Mouse (Mus musculus) heart, adult 18-20 months (tissue): ENCODE measurements around the gene Rnf207. TPM values are rescaled to one million over a fixed set of nuclear protein-coding genes. Genes with fewer than 3 reads are reported as not detected.

Experiments used
- DNase-seq, 2 experiments: peaks; one replicate each; pipeline ENCODE4 v3.0.0; 2021 to 2022; ENCODE audit warnings: mixed read lengths in 1 of 2
- long read RNA-seq, 2 experiments: library from polyadenylated mRNA; stranded (forward); transcript quantifications; one replicate each; pipeline ENCODE4 v2.0.0; 2021
- total RNA-seq, 2 experiments: library from RNA; stranded (reverse); gene quantifications; 2 replicates each; pipeline ENCODE4 v1.2.3; 2021

Rnf207 gene
- total RNA-seq: 10 to 100 TPM; 38.8 to 46.0 TPM
- long read RNA-seq, experiment 1, partial matches to known transcripts: 5 of 22 reads
- long read RNA-seq, experiment 1, other reads (novel, unspliced or antisense): 13 of 22 reads
- long read RNA-seq, experiment 2, transcript Rnf207-201 (17 exons, 2,466 nt): major isoform, 6 of 24 reads
- long read RNA-seq, experiment 2, partial matches to known transcripts: 11 of 24 reads
- long read RNA-seq, experiment 2, other reads (novel, unspliced or antisense): 7 of 24 reads

DNA sequence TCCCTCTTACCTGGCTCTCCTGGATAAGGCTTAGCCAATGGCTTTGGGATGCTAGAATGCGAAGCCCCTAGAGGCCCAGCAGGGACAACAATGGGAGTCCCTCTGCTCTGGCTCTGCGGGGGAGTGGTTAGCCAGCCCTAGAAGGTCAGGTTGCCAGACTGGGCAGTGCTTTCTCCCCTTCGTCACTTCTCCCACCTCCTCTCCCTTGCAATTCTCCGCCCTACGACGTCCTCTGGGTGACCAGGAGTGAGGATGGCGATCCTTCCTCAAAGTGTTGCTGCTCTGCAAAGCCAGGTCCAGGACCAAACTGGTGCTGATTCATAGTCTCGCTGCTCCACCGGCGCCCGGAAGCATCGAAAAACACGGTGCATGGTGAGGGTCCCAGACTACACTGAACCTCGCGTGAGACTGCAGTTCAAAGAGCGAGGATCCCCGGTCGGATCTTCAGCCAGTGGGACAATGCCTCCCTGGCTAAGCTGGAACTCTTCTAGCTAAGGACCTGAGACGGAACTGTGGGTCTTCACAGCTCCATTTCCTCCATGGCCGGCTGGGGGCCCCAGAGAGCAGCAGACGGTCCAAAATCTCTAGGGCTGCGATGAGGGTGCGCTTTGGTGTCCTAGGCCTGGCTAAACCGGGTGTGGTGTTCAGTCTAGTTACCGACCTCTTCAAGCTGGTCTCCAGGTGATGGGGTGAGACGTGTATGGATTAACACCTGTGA is at the start of gene Rnf207:
Gene Rnf207 (minus strand): TSS at position 477 of the 718 bp plus-strand sequence.
- peak; percentile 68 to 83 for DNase-seq

DNA sequence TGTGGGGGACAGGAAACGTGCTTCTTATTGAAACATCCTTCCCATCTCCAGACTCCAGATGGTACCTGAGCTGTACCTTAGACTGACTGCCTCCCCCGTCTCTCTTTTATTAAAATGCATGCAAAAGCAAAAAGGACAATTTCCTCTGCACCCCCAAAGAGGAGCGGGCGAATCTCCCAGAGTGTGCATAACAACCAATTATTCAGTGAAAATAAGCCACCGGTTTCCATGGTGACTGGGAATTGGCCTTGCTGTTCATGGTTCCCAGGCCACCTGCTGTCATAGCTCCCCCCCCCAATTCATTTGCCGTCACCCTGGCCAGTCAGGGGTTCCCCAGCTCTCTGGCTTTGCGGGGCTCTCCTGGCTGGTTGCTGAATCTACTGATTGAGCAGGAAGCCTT is 46.4 kb upstream of the Rnf207 start:
- DNase-seq: no peak

DNA sequence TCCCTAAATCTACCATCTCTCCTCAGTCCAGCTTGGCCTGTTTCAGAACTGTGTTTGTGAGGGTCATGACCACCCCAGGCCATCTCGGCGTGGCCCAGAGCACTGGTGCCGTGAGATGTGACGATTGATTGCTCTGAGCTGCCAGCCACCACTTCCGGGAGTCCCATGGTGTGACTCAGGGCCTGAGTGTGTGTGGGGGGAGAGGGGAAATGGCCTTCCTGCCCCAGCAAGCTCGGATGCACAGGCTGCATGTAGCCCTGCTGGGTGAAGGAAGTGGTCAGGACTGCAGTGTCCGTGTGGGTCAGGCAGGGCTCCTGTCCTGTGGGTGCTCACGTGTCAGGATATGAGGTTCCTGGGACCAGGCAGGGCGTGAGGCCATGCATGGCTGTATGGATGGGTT is 43.4 kb upstream of the Rnf207 start:
- DNase-seq: no peak

DNA sequence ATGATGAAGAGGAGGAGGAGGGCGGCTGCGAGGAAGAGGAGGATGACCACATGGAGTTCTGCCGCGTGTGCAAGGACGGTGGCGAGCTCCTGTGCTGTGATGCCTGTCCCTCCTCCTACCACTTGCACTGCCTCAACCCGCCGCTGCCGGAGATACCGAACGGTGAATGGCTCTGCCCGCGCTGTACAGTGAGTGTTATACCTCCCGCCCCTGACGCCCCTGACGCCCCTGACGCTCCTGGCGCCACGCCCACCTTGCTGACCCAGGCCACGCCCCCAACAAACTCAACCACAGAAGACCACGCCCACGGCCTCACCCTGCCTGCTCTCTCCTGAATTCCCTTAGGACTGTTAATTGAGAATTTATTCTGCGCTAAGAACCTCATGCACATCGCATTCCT is 42.1 kb upstream of the Rnf207 start:
- DNase-seq: no peak

DNA sequence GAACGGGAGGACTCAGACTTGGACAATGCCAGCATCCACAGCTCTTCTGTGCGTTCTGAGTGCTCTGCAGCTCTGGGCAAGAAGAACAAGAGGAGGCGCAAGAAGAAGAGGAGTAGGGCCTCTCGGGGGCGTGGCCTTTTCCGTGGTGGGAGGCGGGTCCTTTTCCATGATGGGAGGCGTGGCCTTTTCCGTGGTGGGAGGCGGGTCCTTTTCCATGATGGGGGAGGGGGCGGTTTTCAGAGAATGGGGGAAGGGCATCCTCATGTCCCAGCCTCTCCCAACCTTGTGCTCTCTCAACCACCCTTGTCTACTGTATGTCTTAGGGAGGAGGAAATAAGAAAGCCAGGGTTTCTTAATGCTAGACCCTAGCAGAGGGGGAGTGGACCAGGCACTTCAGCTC is 40.9 kb upstream of the Rnf207 start:
- no peak for DNase-seq

DNA sequence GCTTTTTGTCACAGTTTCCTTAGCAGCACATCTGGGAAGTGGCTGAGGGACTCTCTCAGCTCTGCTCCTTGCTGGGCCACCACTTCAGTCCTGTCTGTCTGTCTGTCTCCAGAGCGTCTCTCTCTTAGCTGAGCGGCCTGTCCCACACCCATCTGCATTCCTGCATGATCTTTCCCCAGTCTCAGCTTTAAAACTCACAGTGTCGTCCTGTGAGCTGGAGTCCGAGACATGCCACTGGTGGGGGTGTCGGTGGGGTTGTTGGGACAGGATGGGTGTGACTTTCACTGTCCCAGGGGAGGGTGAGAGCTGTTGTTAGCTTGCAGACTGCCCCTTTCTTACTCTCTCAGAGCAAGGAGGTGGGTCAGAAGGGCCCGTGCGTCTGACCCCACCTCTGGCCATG is 36.9 kb upstream of the Rnf207 start:
- DNase-seq: no peak

DNA sequence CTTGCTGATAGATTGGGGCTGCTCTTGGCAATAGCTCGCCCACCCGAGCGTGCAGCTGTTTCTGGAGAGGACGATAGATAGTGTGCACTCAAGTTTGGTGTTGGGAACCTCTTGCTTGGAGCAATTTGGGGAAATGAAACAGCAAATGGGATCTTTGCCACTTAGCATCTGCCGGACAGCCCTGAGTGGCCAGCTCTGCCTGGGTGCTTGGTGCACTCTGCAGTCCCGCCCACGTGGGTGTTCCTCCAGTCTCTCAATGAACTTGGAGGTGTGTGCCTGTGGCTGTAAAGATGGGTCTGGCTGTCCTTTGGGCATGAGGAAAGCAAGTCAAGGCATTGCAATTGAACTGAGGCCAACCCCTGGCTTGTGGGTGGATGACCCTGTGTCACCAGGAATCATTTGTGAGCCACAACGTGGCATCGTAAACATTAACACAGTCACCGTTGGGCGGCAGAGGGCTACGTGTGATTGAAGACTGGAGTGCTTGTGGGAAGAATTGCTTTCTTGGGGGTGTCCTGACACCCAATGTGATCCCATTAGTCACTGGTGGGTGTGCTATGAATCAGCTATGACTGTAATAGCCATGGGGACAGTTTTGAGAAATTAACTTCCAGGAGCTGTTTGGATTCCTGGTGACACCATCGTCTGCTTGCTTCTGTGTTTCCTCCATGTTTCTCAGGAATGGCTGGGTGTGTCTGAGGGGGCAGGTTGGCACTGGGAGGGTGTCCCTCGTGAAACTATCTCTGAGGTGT is 35.3 kb upstream of the Rnf207 start:
- peak in 1 of 2 experiments; percentile 45 for DNase-seq

DNA sequence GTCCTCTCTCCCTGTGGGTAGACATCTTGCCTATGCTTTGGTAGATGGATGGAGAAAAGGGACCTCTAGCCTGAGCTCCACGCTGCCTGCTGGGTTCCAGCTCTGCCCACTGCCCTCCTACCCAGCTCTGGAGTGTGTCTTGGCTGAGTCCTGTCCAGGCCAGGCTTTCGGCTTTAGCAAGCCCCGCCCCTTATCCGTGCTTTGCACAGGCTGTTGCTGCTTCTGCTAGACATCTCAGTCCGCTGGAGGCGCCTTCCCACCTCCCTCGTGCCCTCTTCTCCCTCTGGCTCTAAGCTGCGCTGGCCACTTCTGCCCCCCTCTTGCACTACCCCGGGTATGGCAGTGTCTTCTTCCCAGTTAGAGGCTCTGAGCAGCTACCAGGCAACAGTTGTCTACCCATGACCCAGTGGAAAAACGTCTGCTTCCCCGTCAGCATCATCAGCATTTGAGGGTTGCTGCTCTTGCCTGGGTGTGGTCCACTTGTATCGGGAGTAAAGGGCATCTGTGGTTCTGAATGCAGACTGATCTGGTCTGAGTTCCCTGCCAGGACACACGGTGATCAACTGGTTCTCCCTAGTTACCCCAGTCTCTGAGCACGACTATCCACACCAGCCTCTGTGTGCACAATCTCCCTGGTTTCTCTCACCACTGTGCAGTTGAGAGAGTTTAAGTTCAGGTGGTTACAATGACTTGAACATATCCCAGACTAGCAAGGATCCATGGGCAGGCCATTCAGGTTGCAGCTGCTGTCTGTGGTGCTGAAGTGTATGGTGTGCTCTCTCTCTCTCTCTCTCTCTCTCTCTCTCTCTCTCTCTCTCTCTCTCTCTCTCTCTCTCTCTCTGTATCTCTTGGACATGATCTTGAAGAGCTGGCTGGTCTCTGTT is 32.9 kb upstream of the Rnf207 start:
- no peak for DNase-seq

DNA sequence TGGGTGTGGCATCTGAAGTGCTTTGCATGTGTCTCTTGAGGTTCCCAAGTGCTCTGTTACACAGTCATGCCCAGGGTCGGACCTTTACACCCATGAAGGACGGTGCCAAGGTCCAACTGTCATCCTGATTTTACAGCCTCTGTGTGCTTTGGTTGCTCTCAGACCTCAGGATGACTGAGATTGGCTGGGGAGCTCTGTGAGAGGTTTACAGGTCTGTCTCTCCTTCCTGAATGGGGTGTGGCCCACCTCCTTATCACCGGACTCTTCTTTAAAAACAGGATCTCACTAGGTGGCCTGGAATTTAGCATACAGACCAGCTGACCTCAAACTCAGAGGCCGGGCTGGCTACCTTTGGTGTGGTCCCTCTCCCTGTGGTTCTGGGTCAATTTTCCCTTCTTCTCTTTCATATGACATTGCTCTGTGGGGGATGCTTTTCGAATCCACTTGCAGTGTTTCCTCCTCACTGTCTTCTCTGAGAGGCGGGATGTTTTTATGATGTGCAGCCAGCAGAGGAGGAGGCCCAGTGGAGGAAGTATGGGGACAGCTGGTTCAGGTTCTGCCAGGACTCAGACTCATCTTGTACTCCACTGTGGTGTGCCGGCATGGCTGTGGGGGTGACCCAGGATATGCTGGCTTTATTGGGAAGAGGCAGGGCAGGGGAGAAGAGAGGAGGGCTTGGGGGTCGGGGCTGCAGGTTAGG is 32.1 kb upstream of the Rnf207 start:
- no peak for DNase-seq

DNA sequence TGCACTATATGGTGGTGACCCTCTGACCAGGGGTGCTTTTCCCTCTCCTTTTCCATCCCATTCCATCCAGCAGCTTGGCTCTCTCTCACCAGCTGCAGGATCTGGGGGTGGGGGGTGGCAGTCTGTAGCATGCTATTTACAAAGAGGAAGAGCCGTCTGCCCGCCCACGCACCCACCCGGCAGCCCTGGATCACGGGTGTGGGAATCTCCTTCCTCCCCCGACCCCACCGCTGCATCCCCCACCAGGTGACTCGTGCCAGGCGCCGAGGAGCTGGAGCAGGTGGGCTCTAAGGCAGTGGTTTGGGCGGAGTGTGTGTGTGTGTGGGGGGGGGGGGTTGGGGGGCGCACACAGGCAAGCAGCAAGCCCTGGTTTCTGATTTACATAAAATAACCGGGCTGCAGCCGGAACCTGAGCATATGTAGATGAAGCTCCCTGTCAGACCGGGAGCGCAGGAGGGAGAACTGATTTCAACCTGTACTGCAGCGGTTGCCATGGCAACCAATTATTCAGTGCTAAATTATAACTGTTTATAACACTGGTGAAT is 31.1 kb upstream of the Rnf207 start:
- no peak for DNase-seq

DNA sequence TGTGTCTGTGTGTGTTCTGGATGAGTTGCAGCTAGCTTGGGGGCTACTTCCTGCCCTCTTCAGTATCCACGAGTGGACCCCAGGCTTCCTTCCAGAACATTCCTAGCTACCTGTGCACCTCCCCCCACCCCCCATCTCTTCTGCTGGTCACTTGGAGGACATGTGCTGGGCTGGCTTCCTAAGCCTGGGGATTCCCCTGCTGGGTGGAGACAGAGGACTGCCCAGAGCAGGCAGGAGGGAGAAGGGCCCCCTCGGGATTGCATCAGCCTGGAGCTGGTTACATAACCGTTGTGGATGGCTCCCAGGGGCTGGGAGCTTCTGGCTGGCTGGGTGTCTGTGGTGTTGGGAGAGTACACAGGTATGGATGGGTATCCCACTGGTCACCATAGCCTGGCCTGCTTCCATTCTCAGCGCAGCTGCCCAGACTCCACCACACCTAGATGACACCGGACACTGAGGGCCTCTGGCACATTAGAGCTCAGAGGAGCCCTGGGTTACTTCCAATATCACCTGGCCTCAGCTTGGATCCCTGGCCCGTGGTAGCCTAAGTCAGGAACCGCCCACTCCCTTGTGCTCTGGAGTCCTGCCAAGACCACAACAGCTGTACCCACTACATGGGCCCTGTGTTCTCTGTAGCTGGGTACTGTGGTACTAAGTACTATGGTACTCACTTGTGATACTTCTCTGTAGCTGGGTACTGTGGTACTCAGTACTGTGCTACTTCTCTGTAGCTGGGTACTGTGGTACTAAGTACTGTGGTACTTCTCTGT is 26.5 kb upstream of the Rnf207 start:
- peak; percentile 63 to 79 for DNase-seq

DNA sequence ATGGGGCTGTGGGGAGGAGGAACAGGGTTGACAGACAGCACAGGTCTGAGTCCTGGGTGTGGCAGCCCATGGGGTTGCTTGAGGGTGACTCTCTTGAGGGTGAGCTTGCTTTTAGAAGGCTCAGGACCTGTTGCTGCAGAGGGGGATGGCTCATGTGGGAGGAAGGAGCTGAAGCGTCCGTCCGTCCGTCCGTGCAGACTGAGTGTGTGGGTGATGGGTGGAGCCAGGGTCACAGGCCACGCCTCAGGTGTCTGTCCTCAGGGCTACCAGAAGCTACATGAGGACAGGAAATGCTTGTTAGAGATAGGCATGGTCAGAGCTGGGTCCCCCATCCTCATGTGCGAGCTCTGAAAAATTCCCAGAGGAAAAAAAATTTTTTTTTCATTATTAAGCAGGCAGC is 25.9 kb upstream of the Rnf207 start:
- DNase-seq: no peak

DNA sequence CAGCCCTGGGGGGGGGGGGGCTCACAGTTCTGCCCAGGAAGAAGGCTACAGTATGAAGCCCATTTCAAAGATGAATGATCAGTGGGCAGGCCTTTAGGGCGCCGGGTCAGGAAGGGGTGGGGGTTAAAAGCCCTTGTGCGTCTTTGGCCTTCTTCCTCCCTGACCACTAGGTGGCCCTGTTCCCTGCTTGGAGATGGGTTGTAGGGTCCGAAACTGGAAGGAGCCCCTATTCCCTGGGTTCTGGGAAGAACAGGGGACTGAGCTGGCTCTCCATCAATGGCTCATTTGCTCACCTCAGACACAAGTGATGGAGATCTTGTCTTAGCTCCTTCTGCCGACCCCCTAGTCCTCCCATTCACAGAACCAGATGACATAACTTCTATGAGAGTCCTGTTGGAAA is 24.5 kb upstream of the Rnf207 start:
- DNase-seq: peak in 1 of 2 experiments; percentile 22

DNA sequence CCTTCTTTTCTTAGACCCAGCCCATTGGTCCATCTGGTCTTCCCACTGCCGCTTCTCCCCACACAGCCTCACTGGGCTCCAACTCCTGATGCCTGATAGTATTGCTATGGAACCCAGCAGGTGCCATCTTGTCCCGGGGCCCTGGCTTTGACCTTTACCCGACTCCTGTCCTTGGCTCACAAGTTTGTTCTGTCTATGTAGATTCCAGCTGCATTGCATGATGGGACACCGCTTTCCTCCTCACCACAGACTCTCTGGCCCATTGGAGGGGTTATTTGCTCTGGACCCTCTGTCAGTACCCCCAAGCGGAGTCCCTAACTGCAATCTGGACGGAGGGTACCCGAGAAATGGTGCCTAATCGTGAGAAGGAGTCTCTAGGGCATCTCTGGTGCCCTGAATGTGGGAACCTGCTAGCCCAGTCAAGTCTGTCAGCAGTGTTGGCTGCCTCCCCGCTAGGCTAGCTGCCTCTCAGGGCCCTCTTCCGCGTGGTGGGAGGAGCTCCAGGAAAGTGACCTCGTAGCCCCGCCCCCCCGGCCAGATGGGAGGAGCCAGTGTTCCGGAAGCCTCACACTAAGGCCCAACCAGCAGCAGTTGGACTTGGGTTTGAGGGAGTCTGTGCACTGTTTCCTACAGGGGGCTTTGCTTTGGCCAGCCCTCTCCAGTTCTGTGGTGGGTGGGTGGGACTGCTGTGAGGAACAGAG is 21.9 kb upstream of the Rnf207 start:
- DNase-seq: no peak

DNA sequence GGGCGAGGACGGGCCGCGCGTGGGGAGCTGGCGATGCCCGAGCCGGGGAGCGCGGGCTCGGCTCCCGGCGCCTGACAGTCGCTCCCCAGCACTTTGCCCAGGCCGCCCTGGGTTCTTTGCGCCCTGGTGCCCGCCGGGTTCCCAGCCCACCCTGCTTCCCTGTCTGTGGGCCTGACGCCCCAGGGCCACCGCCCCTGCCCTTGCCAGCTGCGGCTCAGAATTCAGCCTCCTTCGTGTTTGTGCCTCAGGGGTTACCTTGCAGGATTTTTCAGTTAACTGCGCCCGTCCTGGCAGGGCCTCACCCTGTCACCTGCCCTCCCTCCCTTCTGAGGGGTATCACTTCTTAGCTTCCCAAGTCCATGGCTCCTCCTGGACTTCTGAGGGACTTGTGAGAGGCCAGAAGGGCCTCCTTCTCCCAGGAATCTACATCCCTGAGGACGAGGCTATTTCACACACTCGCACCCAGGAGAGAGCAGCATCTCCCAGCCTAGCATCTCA is 20.5 kb upstream of the Rnf207 start:
- no peak for DNase-seq

DNA sequence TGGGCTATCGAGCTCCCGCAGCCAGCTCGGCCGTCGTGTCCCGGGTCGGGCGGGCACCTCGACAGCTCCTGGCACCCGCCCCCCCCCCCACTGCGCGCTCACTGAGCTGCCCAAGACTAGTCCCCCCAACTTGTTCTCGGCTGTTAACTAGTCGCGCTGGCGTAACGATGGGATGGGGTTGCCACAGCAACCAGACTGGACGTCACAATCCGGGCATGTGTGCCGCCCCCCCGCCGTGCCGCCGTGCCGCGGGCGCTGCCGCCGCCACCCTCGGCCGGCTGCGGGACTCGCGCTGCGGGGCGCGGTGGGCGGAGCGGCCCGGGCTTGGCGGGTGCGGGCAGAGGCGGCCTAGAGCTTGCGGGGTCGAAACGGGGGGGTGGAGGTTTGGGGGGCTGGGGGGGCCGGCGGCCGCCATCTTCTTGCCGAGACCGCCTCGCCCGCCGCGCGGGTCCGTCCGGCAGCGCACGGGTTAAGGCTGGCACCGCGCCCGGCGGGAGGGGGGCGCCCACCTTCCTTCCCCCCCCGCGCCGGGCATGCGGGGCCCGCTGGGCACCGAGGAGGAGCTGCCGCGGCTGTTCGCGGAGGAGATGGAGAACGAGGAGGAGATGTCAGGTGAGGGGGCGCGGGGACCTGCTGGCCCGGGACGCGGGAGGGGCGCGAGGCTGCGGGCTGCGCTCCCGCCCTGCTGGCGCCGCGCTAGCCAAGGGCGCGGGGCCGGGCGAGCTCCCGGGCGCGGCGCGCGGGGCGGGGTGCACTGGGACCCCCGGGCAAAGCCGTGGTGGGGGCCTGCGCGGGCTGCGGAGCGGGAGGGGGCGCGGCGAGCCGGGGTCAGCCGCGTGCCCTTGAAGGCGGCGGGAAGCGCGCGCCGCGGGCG is 19.9 kb upstream of the Rnf207 start, which contains the start of gene Chd5:
Gene Chd5 (plus strand): TSS at position 233 of the 874 bp plus-strand sequence.
- no peak for DNase-seq

DNA sequence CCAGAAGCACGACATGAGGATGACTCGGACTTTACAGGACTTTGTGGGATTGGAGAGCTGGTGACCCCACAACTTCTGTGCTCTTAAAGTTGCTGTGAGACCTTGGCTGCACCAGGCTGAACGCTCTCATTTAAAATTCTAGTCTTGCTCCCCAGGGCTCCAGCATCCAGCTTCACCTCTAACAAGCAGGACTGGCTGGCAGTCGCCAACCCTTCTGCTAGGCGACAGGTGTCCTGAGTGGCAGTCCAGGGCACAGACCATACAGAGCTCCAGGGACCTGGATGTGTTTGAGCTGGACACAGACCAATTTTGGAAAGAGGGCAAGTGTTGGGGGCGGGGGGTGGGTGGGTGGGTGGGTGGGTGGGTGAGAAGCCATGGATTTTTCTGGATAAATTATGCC is 19.0 kb upstream of the Rnf207 start:
- no peak for DNase-seq

DNA sequence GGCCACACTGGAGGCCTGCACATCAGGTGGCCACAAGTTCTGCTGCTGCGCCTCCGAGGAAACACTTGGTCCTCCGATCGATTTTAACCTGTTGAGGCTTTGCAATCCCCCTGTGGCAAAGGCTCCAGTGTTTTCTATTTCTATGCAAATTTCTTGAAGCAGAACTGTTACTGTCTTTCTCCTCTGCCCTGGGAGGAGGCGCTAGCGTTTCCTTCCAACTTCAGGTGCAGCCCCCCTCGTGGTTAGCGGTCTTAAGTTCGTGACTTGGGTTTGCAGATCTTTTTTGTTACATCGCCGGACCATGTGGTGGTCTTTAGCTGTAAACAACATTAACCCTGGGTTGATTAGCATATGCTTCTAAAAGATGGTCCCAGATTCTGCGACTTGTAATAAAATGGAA is 14.8 kb upstream of the Rnf207 start:
- no peak for DNase-seq

DNA sequence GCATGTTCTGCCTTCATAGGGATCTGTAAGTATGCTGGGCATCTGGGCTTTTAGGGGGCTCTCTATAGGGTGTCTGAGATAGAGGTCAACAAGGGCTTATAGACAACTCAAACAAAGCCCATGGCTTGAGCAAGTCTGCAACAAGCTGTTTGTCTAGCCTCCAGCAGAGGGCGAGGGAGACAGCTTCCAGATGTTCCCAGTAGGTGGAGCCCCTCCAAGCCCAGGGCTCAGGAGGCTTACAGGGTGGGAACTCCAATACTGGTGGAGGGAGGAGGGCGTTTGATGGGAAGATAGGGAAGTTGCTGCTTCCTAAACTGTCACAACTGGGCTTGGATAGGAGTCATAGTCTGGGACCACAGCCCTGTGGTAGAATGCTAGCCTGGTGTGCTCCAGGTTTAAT is 14.2 kb upstream of the Rnf207 start:
- peak; percentile 63 to 80 for DNase-seq
